Mouse (Mus musculus) bone marrow, adult 2 months (tissue): ENCODE results near the gene Sugp2. TPM values are rescaled to one million over a fixed set of nuclear protein-coding genes. Genes with fewer than 3 reads are reported as not detected.

Experiments
- H3K27ac ChIP-seq: fragments of 200-500 bp; 2 replicates; pipeline ENCODE4 v1.5.1; 2012; ENCODE audit warnings: low read depth, mild to moderate bottlenecking, control low read depth, inconsistent platforms, low read length; ENCODE audit not compliant: control insufficient read depth, poor library complexity, insufficient read depth
- H3K4me1 ChIP-seq: fragments of 200-500 bp; 2 replicates; pipeline ENCODE4 v1.6.1; 2011; ENCODE audit warnings: low read length; ENCODE audit not compliant: control insufficient read depth, insufficient read depth
- H3K4me3 ChIP-seq: fragments of 200-500 bp; replicated peaks from 2 replicates; pipeline ENCODE3; 2011; ENCODE audit warnings: mild to moderate bottlenecking, low read depth, low read length, control low read depth; ENCODE audit not compliant: control insufficient read depth
- CTCF ChIP-seq: fragments of 200-500 bp; IDR thresholded peaks from 2 replicates; pipeline ENCODE4 v1.5.1; 2011; ENCODE audit warnings: low read length, control low read depth; ENCODE audit not compliant: control insufficient read depth, insufficient read depth
- POLR2A ChIP-seq: fragments of 200-500 bp; IDR thresholded peaks from 2 replicates; pipeline ENCODE4 v1.6.1; 2011; ENCODE audit warnings: low read depth, mild to moderate bottlenecking, control low read depth, low read length, borderline replicate concordance; ENCODE audit not compliant: control insufficient read depth
- WGBS: fragments of 180-500 bp; shearing (Covaris S2); methylation state at CpG from one replicate; pipeline ENCODE4 v1.1.7; 2018; 5-methylcytosine and 5-hydroxymethylcytosine counted together
- polyA plus RNA-seq: library from polyadenylated mRNA; stranded (reverse); fragments of >200 nt; gene quantifications from 2 replicates; pipeline ENCODE4 v1.2.4, GENCODE M21; 2011; ENCODE audit warnings: low replicate concordance; ENCODE audit not compliant: missing spikeins, insufficient read depth, insufficient read length

Gene Sugp2
- polyA plus RNA-seq, 1 experiment: 192 TPM

DNA sequence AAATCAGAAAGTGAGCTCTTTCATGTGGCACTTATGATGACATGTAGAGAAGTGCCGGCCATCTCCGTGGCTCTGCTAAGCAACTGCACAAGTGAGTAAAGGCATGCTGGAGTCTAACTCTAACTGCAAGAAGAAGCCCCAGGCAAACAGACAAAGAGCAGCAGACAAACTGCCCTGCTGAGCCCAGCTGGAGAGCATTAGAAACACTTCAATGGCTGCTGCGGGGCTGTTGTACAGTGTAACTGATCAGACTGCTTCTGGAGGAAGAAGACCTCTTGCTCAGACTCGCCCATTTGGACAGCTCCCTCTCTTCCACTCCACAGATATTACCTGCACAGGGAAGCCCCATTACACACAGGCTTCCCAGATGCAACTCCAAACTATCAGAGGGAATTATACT is 6.0 kb upstream of the Sugp2 start:
- Histone ChIP-seq H3K27ac (no peak overlapping the region), H3K4me1 (no peaks in the 10 kb centered on the region; the same call in 1 of the 2 replicates), H3K4me3 (no peak overlapping the region)
- no peak for TF ChIP-seq POLR2A
- 87% methylated on average over 4 of the region's 4 CpGs for WGBS

DNA sequence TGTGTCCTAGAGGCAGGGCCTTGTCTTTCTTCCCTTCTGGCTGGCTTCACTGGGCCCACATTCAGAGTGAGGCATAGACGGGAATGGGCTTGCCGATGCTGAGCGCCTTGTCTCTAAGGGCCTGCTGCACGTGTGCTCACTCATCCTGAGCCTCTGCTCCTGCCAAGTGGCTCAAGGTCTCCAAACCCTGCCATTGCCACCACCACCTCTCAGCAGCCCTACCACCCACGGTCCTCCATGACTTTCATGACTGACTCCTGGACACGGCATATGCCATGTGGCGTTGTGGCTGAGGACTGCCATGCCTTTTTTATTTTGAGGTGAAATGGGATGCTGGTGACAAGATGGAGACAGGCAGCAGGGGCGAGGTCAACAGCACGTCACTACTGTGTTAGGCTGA is 3.2 kb upstream of the Sugp2 start:
- Histone ChIP-seq H3K4me3 (no peak overlapping the region), H3K27ac (no peak overlapping the region), H3K4me1 (no peaks in the 10 kb centered on the region; the same call in 1 of the 2 replicates)
- no peak for TF ChIP-seq POLR2A
- TF ChIP-seq CTCF: no peak
- WGBS: 93% methylated on average over 9 of the region's 9 CpGs

DNA sequence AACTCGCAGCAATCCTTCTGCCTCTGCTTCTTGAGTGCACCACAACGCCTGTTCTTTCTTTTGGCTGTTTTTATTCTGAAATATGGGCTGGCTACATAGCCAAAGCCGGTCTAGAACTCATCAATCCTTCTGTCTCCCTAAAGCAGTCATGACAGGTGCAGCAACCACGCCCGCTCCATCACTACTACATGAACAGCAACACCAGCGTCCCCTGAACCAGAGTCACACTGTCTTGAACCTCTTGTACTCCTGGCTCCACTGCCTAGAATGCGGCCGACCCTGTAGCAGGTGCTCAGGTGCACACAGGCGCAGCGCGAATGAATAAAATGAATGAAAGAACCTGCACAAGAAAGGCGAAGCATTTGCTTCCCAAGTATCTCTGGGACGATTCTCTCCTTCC is 420 bp upstream of the Sugp2 start:
- Histone ChIP-seq H3K27ac (no peak overlapping the region; the same call in 1 of the 2 replicates), H3K4me3 (peak overlapping the region; percentile 94), H3K4me1 (no peaks in the 10 kb centered on the region; the same call in 1 of the 2 replicates)
- WGBS: 11% methylated on average over 13 of the region's 13 CpGs
- TF ChIP-seq POLR2A (no peak), CTCF (no peak)

DNA sequence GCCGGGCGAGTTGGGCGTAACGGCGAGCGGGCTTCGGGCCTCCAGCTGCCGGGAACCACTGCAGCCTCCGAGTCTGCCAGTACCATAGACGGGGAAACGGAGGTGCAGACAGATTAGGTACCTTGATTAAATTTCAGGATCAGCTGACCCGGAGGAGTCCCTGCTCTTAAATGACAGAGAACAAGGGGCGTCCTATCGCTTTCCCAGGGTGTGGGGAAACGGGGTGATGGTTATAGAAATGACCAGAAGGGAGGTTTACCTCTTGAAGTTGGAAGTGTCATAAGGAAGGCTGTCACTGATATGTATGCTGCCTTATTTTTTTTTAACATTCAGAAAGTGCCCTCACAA is 729 bp downstream of the Sugp2 start:
- peak overlapping the region; percentile 94 for H3K27ac ChIP-seq
- TF ChIP-seq CTCF: no peak
- no peak for TF ChIP-seq POLR2A
- WGBS: under 1% methylated on average over 15 of the region's 15 CpGs
- no peaks in the 10 kb centered on the region; the same call in 1 of the 2 replicates for H3K4me1 ChIP-seq
- peak overlapping the region; percentile 85 for H3K4me3 ChIP-seq

DNA sequence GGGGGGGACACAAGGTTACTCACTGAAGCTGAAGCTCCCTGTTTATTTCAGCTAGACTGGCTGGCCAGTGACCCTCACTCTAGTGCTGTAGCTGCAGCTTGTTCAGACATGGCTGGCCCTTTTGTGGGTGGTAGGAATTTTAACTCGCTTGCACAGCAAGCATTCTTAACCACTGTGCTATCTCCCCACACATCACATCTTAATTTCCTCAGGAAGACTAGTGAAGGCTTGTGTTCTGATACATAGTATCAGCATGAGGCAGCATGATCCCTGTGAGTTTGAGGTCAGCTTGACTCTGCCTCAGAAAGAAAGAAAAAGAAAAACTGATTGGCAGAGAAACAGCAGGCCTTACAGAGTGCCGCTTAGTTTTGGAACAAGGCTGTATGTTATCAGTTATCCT is 3.8 kb downstream of the Sugp2 start:
- TF ChIP-seq CTCF (no peak), POLR2A (no peak)
- 39% methylated on average over 2 of the region's 2 CpGs for WGBS
- no peak overlapping the region for H3K27ac ChIP-seq
- no peak overlapping the region for H3K4me3 ChIP-seq
- H3K4me1 ChIP-seq: no peaks in the 10 kb centered on the region; the same call in 1 of the 2 replicates

DNA sequence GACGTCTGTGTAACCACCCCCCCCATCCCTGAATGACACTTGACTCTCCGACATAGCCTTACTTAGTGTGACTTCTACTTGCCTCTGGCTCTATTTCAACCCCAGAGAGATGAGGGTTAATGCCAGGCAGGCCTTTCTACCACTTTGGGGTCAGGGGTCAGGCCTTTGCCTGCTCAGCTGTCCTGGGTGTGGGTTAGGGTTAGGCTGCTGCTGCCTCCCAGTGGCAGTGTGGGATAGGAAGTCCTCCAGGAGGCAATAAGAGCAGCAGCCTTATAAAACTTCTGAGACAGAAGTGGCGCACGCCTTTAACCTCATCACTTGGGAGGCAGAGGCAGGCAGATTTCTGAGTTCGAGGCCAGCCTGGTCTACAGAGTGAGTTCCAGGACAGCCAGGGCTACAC is 6.6 kb downstream of the Sugp2 start:
- Histone ChIP-seq H3K4me3 (no peak overlapping the region), H3K27ac (no peak overlapping the region), H3K4me1 (no peaks in the 10 kb centered on the region)
- 85% methylated on average over 5 of the region's 5 CpGs for WGBS
- TF ChIP-seq POLR2A (no peak), CTCF (peak; percentile 44; the same call in 1 of the 2 replicates)

DNA sequence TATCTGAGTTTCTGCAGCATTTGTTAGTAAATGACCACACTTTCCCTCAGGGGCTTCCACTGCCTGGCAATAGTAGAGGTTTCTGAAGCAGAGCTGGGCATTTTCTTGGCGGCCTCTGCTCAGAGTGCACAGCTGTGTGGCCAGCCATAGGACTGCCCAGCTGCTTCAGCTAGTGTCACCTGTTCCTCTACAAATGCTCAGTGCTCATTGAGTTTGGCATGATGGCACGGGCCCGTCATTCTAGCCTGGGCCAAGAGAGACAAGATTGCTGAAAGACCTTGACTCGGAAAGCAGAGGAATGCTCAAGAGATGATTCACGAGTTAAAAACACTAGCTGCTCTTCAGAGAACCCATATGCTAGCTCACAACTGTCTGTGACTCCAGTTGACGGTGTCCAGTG is 12.6 kb downstream of the Sugp2 start:
- Histone ChIP-seq H3K4me3 (no peak overlapping the region), H3K4me1 (peaks cover 2% of the 10 kb centered on the region), H3K27ac (no peak overlapping the region)
- WGBS: 87% methylated on average over 6 of the region's 6 CpGs
- TF ChIP-seq POLR2A (no peak), CTCF (no peak)

DNA sequence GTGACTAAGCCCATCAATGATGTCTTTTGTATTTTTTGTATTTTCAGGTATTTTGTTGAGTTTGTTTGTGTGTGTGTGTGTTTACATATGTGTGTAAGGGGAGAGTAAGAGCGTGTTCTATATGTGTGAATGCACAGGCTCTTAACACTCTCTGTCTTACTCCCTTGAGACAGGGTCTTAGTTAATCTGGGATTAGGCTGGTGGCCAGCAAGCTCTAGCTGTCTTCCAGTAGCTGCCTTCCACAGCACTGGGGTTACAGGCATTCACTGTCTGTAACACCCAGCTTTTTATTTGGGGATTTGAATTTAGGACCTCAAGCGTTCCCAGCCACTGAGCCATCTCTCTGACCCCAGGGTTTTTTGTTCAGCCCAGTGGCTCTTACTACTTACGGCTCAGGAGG is 13.8 kb downstream of the Sugp2 start:
- Histone ChIP-seq H3K4me3 (no peak overlapping the region), H3K4me1 (peaks cover 2% of the 10 kb centered on the region), H3K27ac (no peak overlapping the region)
- no peak for TF ChIP-seq POLR2A
- TF ChIP-seq CTCF: no peak
- 91% methylated on average over 3 of the region's 3 CpGs for WGBS

DNA sequence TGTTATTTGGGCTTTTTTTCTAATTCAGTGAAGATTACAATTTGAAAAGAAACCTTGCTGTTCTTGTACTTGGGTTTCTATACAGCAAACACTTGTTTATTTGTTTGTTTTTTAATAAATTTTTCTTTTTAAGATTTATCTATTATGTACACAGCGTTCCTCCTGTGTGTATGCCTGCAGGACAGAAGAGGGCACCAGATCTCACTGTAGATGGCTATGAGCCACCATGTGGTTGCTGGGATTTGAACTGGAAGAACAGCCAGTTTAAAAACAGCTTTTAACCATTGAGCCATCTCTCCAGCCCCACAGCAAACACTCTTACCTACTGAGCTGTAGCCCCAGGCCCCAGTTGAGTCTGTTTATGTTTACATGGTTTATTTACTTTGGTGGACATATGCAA is 20.6 kb downstream of the Sugp2 start:
- Histone ChIP-seq H3K4me1 (no peaks in the 10 kb centered on the region; the same call in none of the 2 replicates), H3K27ac (no peak overlapping the region), H3K4me3 (no peak overlapping the region)
- TF ChIP-seq CTCF (0 out of 2 replicates have a peak, but pooled peaks have one; percentile 14), POLR2A (no peak)
- WGBS: 71% methylated on average over 1 of the region's 1 CpGs
